Mouse (Mus musculus) forebrain, embryonic 10.5 days (tissue): Measurements from ENCODE around the gene Abcf3. TPM values are rescaled to one million over a fixed set of nuclear protein-coding genes. Genes with fewer than 3 reads are reported as not detected.

Source experiments
- DNase-seq: peaks from one replicate; pipeline ENCODE4 v3.0.0-alpha.2; 2017; ENCODE audit warnings: low spot score; ENCODE audit errors: extremely low spot score
- H3K27ac ChIP-seq: fragments of 300-500 bp; sonication (generic); 2 replicates; pipeline ENCODE4 v1.5.1; 2016; ENCODE audit warnings: mild to moderate bottlenecking
- H3K27me3 ChIP-seq: fragments of 300-500 bp; sonication (generic); 2 replicates; pipeline ENCODE4 v1.6.1; 2016; ENCODE audit warnings: mild to moderate bottlenecking; ENCODE audit not compliant: poor library complexity, severe bottlenecking
- H3K36me3 ChIP-seq: fragments of 300-500 bp; sonication (generic); replicated peaks from 2 replicates; pipeline ENCODE4 v1.6.1; 2016; ENCODE audit warnings: mild to moderate bottlenecking, moderate library complexity
- H3K4me1 ChIP-seq: fragments of 300-500 bp; sonication (generic); 2 replicates; pipeline ENCODE4 v1.6.1; 2016
- H3K4me3 ChIP-seq: fragments of 300-500 bp; sonication (generic); 2 replicates; pipeline ENCODE4 v1.5.1; 2016; ENCODE audit warnings: mild to moderate bottlenecking, moderate library complexity
- H3K9me3 ChIP-seq: fragments of 300-500 bp; sonication (generic); 2 replicates; pipeline ENCODE4 v1.6.1; 2016; ENCODE audit warnings: mild to moderate bottlenecking, moderate library complexity
- WGBS: fragments of 180-500 bp; shearing (Covaris S2); methylation state at CpG from one replicate; pipeline ENCODE4 v1.1.7; 2016; 5-methylcytosine and 5-hydroxymethylcytosine counted together
- polyA plus RNA-seq: library from polyadenylated mRNA; unstranded; fragments of >200 nt; fragmentation: Nextera tagmentation; extraction: Ambion mirVana; gene quantifications from 2 replicates; pipeline ENCODE4 v1.2.1, GENCODE M21; 2016

Gene Abcf3
- 58.3 and 62.6 TPM in 2 replicates for polyA plus RNA-seq

DNA sequence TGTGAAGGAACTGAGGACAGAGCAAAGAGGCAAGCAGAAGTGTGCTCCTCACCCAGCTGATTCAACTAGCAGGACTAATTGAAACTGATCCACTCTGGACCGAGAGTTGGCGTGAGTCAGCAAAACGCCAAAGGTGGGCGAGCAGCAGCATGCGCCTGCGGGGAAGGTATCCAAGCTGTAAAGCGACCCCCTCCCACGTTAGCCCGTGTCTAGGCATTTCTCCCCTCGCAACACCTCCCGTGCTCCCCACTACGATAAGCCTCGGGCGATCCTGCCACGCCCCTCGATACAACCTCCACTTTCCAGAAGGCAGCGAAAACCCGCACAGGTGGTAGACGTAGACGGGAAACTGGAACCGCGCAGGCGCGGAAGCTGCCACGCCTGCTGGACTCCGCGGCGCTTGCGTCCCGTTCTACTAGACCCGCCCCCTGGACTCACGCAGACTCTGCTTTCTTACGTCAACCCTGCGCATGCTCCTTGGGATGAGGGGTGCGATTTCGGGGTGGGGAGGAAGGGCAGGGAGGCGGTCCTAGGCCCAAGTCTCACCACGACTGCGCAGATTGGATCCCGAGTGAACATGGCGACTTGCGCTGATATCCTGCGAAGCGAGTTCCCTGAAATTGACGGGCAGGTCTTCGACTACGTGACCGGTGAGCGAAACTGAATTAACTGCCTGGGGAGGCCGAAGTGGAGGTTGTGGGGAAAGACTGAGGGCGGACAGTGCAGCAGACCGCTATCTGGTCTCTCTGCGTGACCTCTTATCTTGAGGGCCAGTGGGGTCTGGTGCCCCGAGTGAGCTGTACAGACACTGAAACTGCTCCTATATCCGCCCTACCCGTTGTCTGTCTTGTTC, at the start of gene Abcf3:
Abcf3 (plus strand) TSS at position 482 of the 853 bp plus-strand sequence.
- peak; percentile 98 for DNase-seq
- Histone ChIP-seq H3K4me3 (peak within 1 kb of the TSS; percentile 89), H3K36me3 (peaks cover 62% of the 10 kb centered on the region), H3K27me3 (no peaks in the 10 kb centered on the region), H3K27ac (peak within 1 kb of the TSS; percentile 87), H3K4me1 (peaks cover 20% of the 10 kb centered on the region), H3K9me3 (no peaks in the 10 kb centered on the region)
- WGBS, result under 1% methylated on average over 56 of the region's 56 CpGs

DNA sequence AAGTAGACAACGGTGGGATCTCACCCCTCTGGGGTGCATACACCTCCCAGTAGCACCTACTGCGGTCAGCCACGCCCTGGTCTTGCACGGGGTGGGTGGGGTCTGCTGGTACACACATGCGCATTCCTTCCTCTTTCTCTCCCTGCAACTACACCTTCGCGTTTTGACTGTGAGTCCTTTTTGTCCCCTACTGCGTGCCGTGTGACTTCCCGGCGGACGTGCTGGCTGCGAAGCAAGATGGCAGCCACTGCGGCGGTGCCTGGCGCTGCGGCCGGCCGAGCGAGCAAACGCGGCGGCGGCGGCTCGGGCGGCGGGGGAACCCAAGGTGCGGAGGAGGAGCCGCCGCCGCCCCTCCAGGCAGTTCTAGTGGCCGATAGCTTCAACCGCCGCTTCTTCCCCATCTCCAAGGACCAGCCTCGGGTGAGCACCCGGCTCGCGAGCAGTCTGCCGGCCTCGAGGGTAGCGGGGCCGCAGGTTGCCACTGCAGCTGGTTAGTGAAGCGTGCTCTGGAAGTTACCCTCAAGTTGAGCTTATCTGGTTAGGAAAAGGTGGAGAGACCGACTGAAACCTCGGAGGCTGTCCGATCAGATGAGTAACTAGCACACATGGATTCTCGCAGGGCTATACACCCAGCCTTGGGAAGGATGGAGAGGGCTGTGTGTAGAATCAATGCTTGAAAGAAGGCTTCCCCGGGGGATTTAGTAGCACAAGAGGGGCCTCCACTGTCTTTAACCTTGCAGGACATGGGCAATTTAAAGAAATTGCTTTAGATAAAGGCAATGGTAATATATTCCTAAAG, 49.5 kb upstream of the Abcf3 start, which contains the start of gene Eif2b5:
Eif2b5 (plus strand) TSS at position 141 of the 799 bp plus-strand sequence.
- H3K4me3 ChIP-seq, result peak within 1 kb of the TSS; percentile 86
- peaks cover 39% of the 10 kb centered on the region for H3K36me3 ChIP-seq
- peak; percentile 88 for DNase-seq
- peaks cover 26% of the 10 kb centered on the region for H3K4me1 ChIP-seq
- WGBS, result under 1% methylated on average over 49 of the region's 49 CpGs
- peak within 1 kb of the TSS; percentile 93 for H3K27ac ChIP-seq
- H3K27me3 ChIP-seq, result peaks cover 15% of the 10 kb centered on the region
- H3K9me3 ChIP-seq, result no peaks in the 10 kb centered on the region

- no peaks in the 10 kb centered on the region for H3K27me3 ChIP-seq
- no peaks in the 10 kb centered on the region for H3K9me3 ChIP-seq
- no peak overlapping the region for H3K27ac ChIP-seq
- no peaks in the 10 kb centered on the region for H3K4me1 ChIP-seq
- H3K36me3 ChIP-seq, result peaks cover 100% of the 10 kb centered on the region
- no peak overlapping the region for H3K4me3 ChIP-seq
- WGBS, result 97% methylated on average over 8 of the region's 8 CpGs
- DNase-seq, result no peak
Observed at GRCm38 (mm10) chr16:20506000-20506399, 42.4 kb upstream of the Abcf3 start.

DNA sequence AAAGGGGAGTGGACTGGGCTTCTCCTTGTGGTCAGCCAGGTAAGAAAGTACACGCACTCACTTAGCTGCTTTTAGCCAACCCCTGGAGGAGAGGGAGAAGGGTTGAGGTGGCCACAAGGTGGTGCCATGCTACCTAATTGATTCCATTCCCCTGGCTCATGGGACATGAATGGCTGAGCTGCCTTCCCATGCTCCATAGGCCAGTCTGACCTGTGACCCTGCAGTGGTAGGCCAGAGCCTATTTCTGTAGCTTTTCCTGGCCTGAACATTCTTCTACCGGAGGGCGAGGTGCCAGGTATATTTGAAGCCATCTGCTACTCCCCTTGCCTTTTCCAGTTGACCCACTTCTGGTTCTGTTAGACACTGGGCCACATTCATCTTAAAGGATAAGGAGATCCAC, 39.0 kb upstream of the Abcf3 start:
- H3K4me1 ChIP-seq, result no peaks in the 10 kb centered on the region
- WGBS, result 83% methylated on average over 3 of the region's 3 CpGs
- H3K36me3 ChIP-seq, result peaks cover 74% of the 10 kb centered on the region
- peak; percentile 21 for DNase-seq
- no peaks in the 10 kb centered on the region for H3K27me3 ChIP-seq
- H3K27ac ChIP-seq, result no peak overlapping the region
- H3K9me3 ChIP-seq, result no peaks in the 10 kb centered on the region
- no peak overlapping the region for H3K4me3 ChIP-seq

- WGBS, result 90% methylated on average over 7 of the region's 7 CpGs
- Histone ChIP-seq H3K9me3 (no peaks in the 10 kb centered on the region), H3K36me3 (peaks cover 54% of the 10 kb centered on the region), H3K4me3 (no peak overlapping the region), H3K27me3 (no peaks in the 10 kb centered on the region), H3K27ac (no peak overlapping the region), H3K4me1 (peaks cover 5% of the 10 kb centered on the region)
- no peak for DNase-seq
Observed at GRCm38 (mm10) chr16:20511277-20511847, 37.0 kb upstream of the Abcf3 start.

DNA sequence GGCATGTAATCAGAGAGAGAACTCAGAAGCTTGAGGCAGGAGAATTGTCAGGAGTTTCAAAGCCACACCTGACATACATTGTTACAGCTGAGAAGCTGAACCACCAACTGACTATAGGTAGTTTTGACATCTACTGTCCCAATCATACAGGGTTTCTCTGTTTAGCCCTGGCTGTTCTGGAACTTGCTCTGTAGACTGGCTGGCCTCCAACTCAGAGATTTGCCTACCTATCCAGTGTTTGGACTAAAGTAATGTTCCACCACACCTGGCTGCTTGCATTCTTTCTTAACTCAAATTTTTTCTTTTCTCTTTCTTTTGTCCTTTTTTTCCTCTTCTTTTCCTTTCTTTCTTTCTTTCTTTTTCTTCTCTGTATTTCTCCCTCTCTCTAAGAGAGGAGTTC, 32.3 kb upstream of the Abcf3 start:
- no peak for DNase-seq
- Histone ChIP-seq H3K36me3 (peaks cover 27% of the 10 kb centered on the region), H3K4me1 (peaks cover 34% of the 10 kb centered on the region), H3K9me3 (no peaks in the 10 kb centered on the region), H3K27ac (peak overlapping the region; percentile 97), H3K4me3 (peak overlapping the region; percentile 92), H3K27me3 (no peaks in the 10 kb centered on the region)

- 0% methylated on average over 55 of the region's 55 CpGs for WGBS
- Histone ChIP-seq H3K36me3 (peaks cover 27% of the 10 kb centered on the region), H3K4me1 (peaks cover 34% of the 10 kb centered on the region), H3K4me3 (peak within 1 kb of the TSS; percentile 92), H3K27ac (peak within 1 kb of the TSS; percentile 97), H3K27me3 (no peaks in the 10 kb centered on the region), H3K9me3 (no peaks in the 10 kb centered on the region)
- DNase-seq, result peak; percentile 90
Observed at GRCm38 (mm10) chr16:20516726-20517201, 31.6 kb upstream of the Abcf3 start, which contains the start of gene Dvl3. Gene Dvl3 (plus strand): TSS chr16:20516982.

DNA sequence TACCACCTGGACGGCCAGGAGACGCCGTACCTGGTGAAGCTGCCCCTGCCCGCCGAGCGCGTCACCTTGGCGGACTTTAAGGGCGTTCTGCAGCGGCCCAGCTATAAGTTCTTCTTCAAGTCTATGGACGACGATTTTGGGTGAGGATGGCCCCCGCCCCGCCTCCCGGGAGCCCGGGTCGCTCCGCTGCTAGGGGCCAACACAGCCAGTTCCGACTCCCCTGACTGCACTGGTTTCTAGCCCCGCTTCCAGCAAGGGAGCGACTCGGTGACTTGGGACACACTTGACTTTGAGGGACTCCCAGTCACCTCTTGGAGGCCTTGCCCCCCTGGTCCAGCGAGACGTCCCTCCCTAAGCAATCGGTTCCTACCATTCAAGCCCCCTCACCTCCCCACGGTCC, 31.2 kb upstream of the Abcf3 start:
- no peaks in the 10 kb centered on the region for H3K27me3 ChIP-seq
- no peaks in the 10 kb centered on the region for H3K9me3 ChIP-seq
- under 1% methylated on average over 26 of the region's 26 CpGs for WGBS
- H3K27ac ChIP-seq, result peak overlapping the region; percentile 97
- no peak for DNase-seq
- peaks cover 32% of the 10 kb centered on the region for H3K36me3 ChIP-seq
- peaks cover 34% of the 10 kb centered on the region for H3K4me1 ChIP-seq
- peak overlapping the region; percentile 92 for H3K4me3 ChIP-seq

DNA sequence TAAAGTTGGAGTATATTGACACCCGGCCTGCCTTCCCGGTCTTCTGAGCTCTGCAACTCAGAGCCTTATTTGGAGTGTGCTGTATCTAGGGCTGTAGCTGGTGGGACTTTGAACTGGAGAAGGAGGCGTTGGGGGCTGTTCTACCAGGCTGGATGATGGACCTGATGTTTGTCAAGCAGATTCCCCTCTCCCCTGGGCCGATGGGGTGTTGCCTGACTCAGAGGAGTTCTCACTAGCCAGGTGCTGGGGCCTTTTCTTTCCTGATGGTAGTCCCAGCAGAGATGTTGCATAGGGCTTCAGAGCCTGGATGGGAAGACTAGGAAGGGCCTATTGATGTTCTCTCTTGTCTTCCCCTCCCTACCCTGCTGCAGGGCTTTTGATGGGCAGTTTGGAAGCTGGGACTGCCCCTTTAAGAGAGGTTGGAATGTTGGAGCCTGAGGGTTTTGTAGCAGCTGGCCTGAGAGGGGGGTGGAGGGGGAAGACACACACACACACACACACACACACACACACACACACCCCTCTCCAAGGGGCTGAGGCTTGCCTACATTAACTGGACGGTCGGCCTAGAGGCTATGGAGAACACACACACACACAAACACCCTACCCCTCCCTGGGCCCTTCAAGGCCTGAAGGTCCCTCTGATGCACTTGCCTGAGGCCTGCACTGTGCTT, 30.5 kb upstream of the Abcf3 start:
- Histone ChIP-seq H3K36me3 (peaks cover 35% of the 10 kb centered on the region), H3K9me3 (no peaks in the 10 kb centered on the region), H3K4me1 (peaks cover 34% of the 10 kb centered on the region), H3K4me3 (peak overlapping the region; percentile 92), H3K27ac (peak overlapping the region; percentile 97), H3K27me3 (no peaks in the 10 kb centered on the region)
- peak; percentile 61 for DNase-seq
- WGBS, result 3% methylated on average over 6 of the region's 6 CpGs

GRCm38 (mm10) chr16:20523886-20524285, 24.5 kb upstream of the Abcf3 start:
- Histone ChIP-seq H3K27me3 (no peaks in the 10 kb centered on the region), H3K9me3 (no peaks in the 10 kb centered on the region), H3K27ac (no peak overlapping the region), H3K4me3 (no peak overlapping the region), H3K36me3 (peaks cover 95% of the 10 kb centered on the region), H3K4me1 (peaks cover 11% of the 10 kb centered on the region)
- 80% methylated on average over 10 of the region's 10 CpGs for WGBS
- no peak for DNase-seq

DNA sequence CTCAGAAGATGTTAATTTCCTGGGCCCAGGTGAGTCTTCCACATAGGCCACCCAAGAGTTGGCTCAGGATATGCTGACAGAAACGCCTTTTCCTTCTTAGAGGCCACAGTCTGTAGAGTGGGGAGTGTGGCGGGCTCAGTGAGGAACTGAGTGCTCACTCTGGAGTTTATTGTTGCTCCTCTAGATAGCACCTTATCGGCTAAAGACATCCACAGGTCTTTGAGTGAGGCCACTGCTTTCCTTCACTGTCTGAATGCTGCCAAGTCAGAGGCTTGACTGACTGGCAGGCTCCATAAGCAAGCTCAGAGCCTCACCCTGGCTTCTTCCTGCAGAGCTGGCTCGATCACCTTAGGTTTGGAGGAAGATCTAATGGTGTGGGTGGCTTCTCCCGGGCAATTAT, 19.6 kb upstream of the Abcf3 start:
- 91% methylated on average over 5 of the region's 5 CpGs for WGBS
- H3K36me3 ChIP-seq, result peaks cover 98% of the 10 kb centered on the region
- no peaks in the 10 kb centered on the region; the same call in 1 of the 2 replicates for H3K4me1 ChIP-seq
- H3K9me3 ChIP-seq, result no peaks in the 10 kb centered on the region
- H3K27me3 ChIP-seq, result no peaks in the 10 kb centered on the region
- DNase-seq, result no peak
- no peak overlapping the region for H3K4me3 ChIP-seq
- H3K27ac ChIP-seq, result no peak overlapping the region

- no peak overlapping the region for H3K27ac ChIP-seq
- H3K27me3 ChIP-seq, result no peaks in the 10 kb centered on the region
- no peak for DNase-seq
- H3K4me1 ChIP-seq, result no peaks in the 10 kb centered on the region; the same call in 1 of the 2 replicates
- no peak overlapping the region for H3K4me3 ChIP-seq
- H3K9me3 ChIP-seq, result no peaks in the 10 kb centered on the region
- peaks cover 96% of the 10 kb centered on the region for H3K36me3 ChIP-seq
- 84% methylated on average over 1 of the region's 1 CpGs for WGBS
Observed at GRCm38 (mm10) chr16:20529375-20529774, 19.0 kb upstream of the Abcf3 start.
